Mouse (Mus musculus) midbrain, postnatal 0 days (tissue): Measurements from ENCODE around the gene Ankrd44. TPM values are rescaled to one million over a fixed set of nuclear protein-coding genes. Genes with fewer than 3 reads are reported as not detected.

ENCODE experiments used
- ATAC-seq: fragments of 200-750 bp; cut with Nextera tagmentation; 2 replicates; pipeline ENCODE4 v1.8.0; 2017; ENCODE audit warnings: moderate number of reproducible peaks, mild to moderate bottlenecking, moderate TSS enrichment, moderate library complexity; ENCODE audit not compliant: low FRiP score
- DNase-seq: peaks from one replicate; pipeline ENCODE4 v3.0.0-alpha.2; 2015; ENCODE audit warnings: low spot score
- H3K27ac ChIP-seq: fragments of 300-500 bp; sonication (generic); 2 replicates; pipeline ENCODE4 v1.5.1; 2014; ENCODE audit warnings: low read depth, mild to moderate bottlenecking, low read length, mixed read lengths
- H3K27me3 ChIP-seq: fragments of 300-500 bp; sonication (generic); 2 replicates; pipeline ENCODE4 v1.6.1; 2014; ENCODE audit warnings: low read length, control low read depth, mixed read lengths; ENCODE audit not compliant: insufficient read depth
- H3K36me3 ChIP-seq: fragments of 300-500 bp; sonication (generic); 2 replicates; pipeline ENCODE4 v1.6.1; 2014; ENCODE audit warnings: low read length, control low read depth, mixed read lengths; ENCODE audit not compliant: insufficient read depth
- H3K4me1 ChIP-seq: fragments of 300-500 bp; sonication (generic); 2 replicates; pipeline ENCODE4 v1.6.1; 2014; ENCODE audit warnings: mild to moderate bottlenecking, control low read depth, antibody characterized with exemption, low read length, mixed read lengths; ENCODE audit not compliant: insufficient read depth
- H3K4me2 ChIP-seq: fragments of 300-500 bp; sonication (generic); 2 replicates; pipeline ENCODE4 v1.6.1; 2014; ENCODE audit warnings: low read depth, mild to moderate bottlenecking, low read length, mixed read lengths; ENCODE audit not compliant: poor library complexity, severe bottlenecking
- H3K4me3 ChIP-seq: fragments of 300-500 bp; sonication (generic); 2 replicates; pipeline ENCODE4 v1.5.1; 2014; ENCODE audit warnings: low read depth, mild to moderate bottlenecking, low read length, moderate library complexity
- H3K9ac ChIP-seq: fragments of 300-500 bp; sonication (generic); replicated peaks from 2 replicates; pipeline ENCODE4 v1.6.1; 2014; ENCODE audit warnings: mild to moderate bottlenecking, low read length, moderate library complexity, mixed read lengths; ENCODE audit not compliant: poor library complexity, severe bottlenecking
- H3K9me3 ChIP-seq: fragments of 300-500 bp; sonication (generic); 2 replicates; pipeline ENCODE4 v1.6.1; 2016; ENCODE audit warnings: low read length, control low read depth
- CTCF ChIP-seq: IDR thresholded peaks from 2 replicates; pipeline ENCODE4 v1.5.1; 2016; ENCODE audit warnings: antibody characterized with exemption, mild to moderate bottlenecking
- WGBS: fragments of 180-500 bp; shearing (Covaris S2); extraction: QIAGEN DNeasy Blood & Tissue Kit; methylation state at CpG from one replicate; pipeline ENCODE4 v1.1.7; 2014; 5-methylcytosine and 5-hydroxymethylcytosine counted together
- polyA plus RNA-seq: library from polyadenylated mRNA; unstranded; fragments of >200 nt; fragmentation: Nextera tagmentation; extraction: Ambion mirVana; gene quantifications from 2 replicates; pipeline ENCODE4 v1.2.1, GENCODE M21; 2015
- total RNA-seq: library from RNA; depleted of rRNA; stranded (reverse); fragments of >200 nt; gene quantifications from 2 replicates; pipeline ENCODE4 v1.2.3, GENCODE M21; 2014

Gene Ankrd44
- total and polyA plus RNA-seq, 2 experiments from 2014 or later = 16.7 to 51.6 TPM

- WGBS = 62% methylated on average over 8 of the region's 8 CpGs
- Histone ChIP-seq H3K27ac (no peak overlapping the region), H3K4me2 (no peak overlapping the region), H3K9me3 (no peaks in the 10 kb centered on the region), H3K4me3 (no peak overlapping the region), H3K36me3 (no peaks in the 10 kb centered on the region), H3K9ac (no peak overlapping the region), H3K4me1 (no peaks in the 10 kb centered on the region), H3K27me3 (no peaks in the 10 kb centered on the region)
- DNase-seq = no peak
- no peak for ATAC-seq
- no peak for TF ChIP-seq CTCF
Measured at GRCm38 (mm10) chr1:54776116-54776515, 150.1 kb downstream of the Ankrd44 start.

- Histone ChIP-seq H3K27me3 (no peaks in the 10 kb centered on the region), H3K9me3 (no peaks in the 10 kb centered on the region), H3K4me1 (no peaks in the 10 kb centered on the region), H3K9ac (no peak overlapping the region), H3K36me3 (no peaks in the 10 kb centered on the region), H3K27ac (no peak overlapping the region), H3K4me2 (no peak overlapping the region), H3K4me3 (no peak overlapping the region)
- WGBS = 60% methylated on average over 5 of the region's 5 CpGs
- no peak for TF ChIP-seq CTCF
- ATAC-seq (no peak), DNase-seq (no peak)
Measured at GRCm38 (mm10) chr1:54772843-54773242, 153.3 kb downstream of the Ankrd44 start.

- TF ChIP-seq CTCF = no peak
- DNase-seq = no peak
- no peaks in the 10 kb centered on the region for H3K27me3 ChIP-seq
- H3K4me3 ChIP-seq = no peak overlapping the region
- H3K36me3 ChIP-seq = no peaks in the 10 kb centered on the region
- no peak for ATAC-seq
- no peak overlapping the region for H3K9ac ChIP-seq
- H3K27ac ChIP-seq = no peak overlapping the region
- no peaks in the 10 kb centered on the region for H3K9me3 ChIP-seq
- WGBS = 97% methylated on average over 3 of the region's 3 CpGs
- H3K4me2 ChIP-seq = no peak overlapping the region
- no peaks in the 10 kb centered on the region for H3K4me1 ChIP-seq
Measured at GRCm38 (mm10) chr1:54771471-54771870, 154.7 kb downstream of the Ankrd44 start.

GRCm38 (mm10) chr1:54767221-54767620 is 159.0 kb downstream of the Ankrd44 start:
- H3K4me3 ChIP-seq = no peak overlapping the region
- H3K36me3 ChIP-seq = peaks cover 5% of the 10 kb centered on the region; the same call in 1 of the 2 replicates
- H3K9ac ChIP-seq = no peak overlapping the region
- DNase-seq (no peak), ATAC-seq (no peak)
- WGBS = 93% methylated on average over 3 of the region's 3 CpGs
- no peaks in the 10 kb centered on the region for H3K27me3 ChIP-seq
- H3K4me1 ChIP-seq = no peaks in the 10 kb centered on the region
- H3K27ac ChIP-seq = no peak overlapping the region
- H3K9me3 ChIP-seq = no peaks in the 10 kb centered on the region
- no peak for TF ChIP-seq CTCF
- H3K4me2 ChIP-seq = no peak overlapping the region

GRCm38 (mm10) chr1:54765632-54766238 is 160.5 kb downstream of the Ankrd44 start:
- 83% methylated on average over 2 of the region's 2 CpGs for WGBS
- no peak for ATAC-seq

GRCm38 (mm10) chr1:54762216-54762807 is 163.9 kb downstream of the Ankrd44 start:
- 79% methylated on average over 10 of the region's 10 CpGs for WGBS
- H3K27ac ChIP-seq = no peak overlapping the region
- no peak for TF ChIP-seq CTCF
- H3K4me2 ChIP-seq = no peak overlapping the region
- no peaks in the 10 kb centered on the region for H3K27me3 ChIP-seq
- DNase-seq (no peak), ATAC-seq (no peak)
- no peaks in the 10 kb centered on the region for H3K9me3 ChIP-seq
- no peak overlapping the region for H3K4me3 ChIP-seq
- no peak overlapping the region for H3K9ac ChIP-seq
- H3K36me3 ChIP-seq = peaks cover 14% of the 10 kb centered on the region; the same call in 1 of the 2 replicates
- H3K4me1 ChIP-seq = no peaks in the 10 kb centered on the region

More at GRCm38 (mm10) chr1:54765632-54766238, 160.5 kb downstream of the Ankrd44 start:
- peaks cover 10% of the 10 kb centered on the region; the same call in 1 of the 2 replicates for H3K36me3 ChIP-seq
- no peaks in the 10 kb centered on the region for H3K9me3 ChIP-seq
- H3K4me2 ChIP-seq = no peak overlapping the region
- DNase-seq = no peak
- H3K9ac ChIP-seq = no peak overlapping the region
- no peaks in the 10 kb centered on the region for H3K27me3 ChIP-seq
- no peak for TF ChIP-seq CTCF
- no peak overlapping the region for H3K4me3 ChIP-seq
- no peak overlapping the region for H3K27ac ChIP-seq
- H3K4me1 ChIP-seq = no peaks in the 10 kb centered on the region
